Mouse (Mus musculus): ENCODE measurements around the gene Rpl28. TPM values are rescaled to one million over a fixed set of nuclear protein-coding genes. Genes with fewer than 3 reads are reported as not detected.
A peak's percentile ranks its signal among the peaks of the same experiment; 100 is the strongest.

Rpl28 gene
- 301 and 312 TPM in 2 replicates for polyA plus RNA-seq (2014; fragmentation: Nextera tagmentation; extraction: Ambion mirVana)

- Histone ChIP-seq H3K9me3 (ENCODE audit: control insufficient read depth, low read depth, low read length) (no peaks in the 10 kb centered on the region), H3K4me3 (ENCODE audit: low read depth, low read length) (peak within 1 kb of the TSS; percentile 89), H3K27me3 (ENCODE audit: control insufficient read depth, insufficient read depth, low read length) (no peaks in the 10 kb centered on the region), H3K4me1 (ENCODE audit: control insufficient read depth, insufficient read depth, low read length) (0 out of 2 replicates have a peak, but pooled peaks cover 10% of the 10 kb centered on the region), H3K36me3 (ENCODE audit: control insufficient read depth, insufficient read depth, low read length) (peaks cover 33% of the 10 kb centered on the region), H3K9ac (replicated peaks; ENCODE audit: low read depth, low read length) (peak within 1 kb of the TSS; percentile 97), H3K4me2 (replicated peaks; ENCODE audit: low read depth, low read length) (peak within 1 kb of the TSS; percentile 77), H3K27ac (ENCODE audit: low read length) (peak within 1 kb of the TSS; percentile 84)
- 1% methylated on average over 54 of the region's 54 CpGs for whole genome bisulfite sequencing
- ATAC-seq (ENCODE audit: insufficient number of reproducible peaks, insufficient read depth, low FRiP score, low read depth): peak; percentile 86
Measured at GRCm38 (mm10) chr7:4792278-4793212, at the start of gene Rpl28. TSS of gene Rpl28 (plus strand) at chr7:4792874.

GRCm38 (mm10) chr7:4743354-4743753, 49.3 kb upstream of the Rpl28 start:
- Histone ChIP-seq H3K4me1 (ENCODE audit: control insufficient read depth, insufficient read depth, low read length) (peaks cover 20% of the 10 kb centered on the region), H3K9ac (replicated peaks; ENCODE audit: low read depth, low read length) (no peak overlapping the region), H3K4me3 (ENCODE audit: low read depth, low read length) (no peak overlapping the region), H3K9me3 (ENCODE audit: control insufficient read depth, low read depth, low read length) (no peaks in the 10 kb centered on the region), H3K36me3 (ENCODE audit: control insufficient read depth, insufficient read depth, low read length) (peaks cover 17% of the 10 kb centered on the region), H3K27ac (ENCODE audit: low read length) (no peak overlapping the region), H3K4me2 (replicated peaks; ENCODE audit: low read depth, low read length) (no peak overlapping the region), H3K27me3 (ENCODE audit: control insufficient read depth, insufficient read depth, low read length) (no peaks in the 10 kb centered on the region)
- no peak for ATAC-seq (ENCODE audit: insufficient number of reproducible peaks, insufficient read depth, low FRiP score, low read depth)
- 56% methylated on average over 2 of the region's 2 CpGs for WGBS

GRCm38 (mm10) chr7:4744886-4745285, 47.8 kb upstream of the Rpl28 start:
- H3K9ac ChIP-seq (replicated peaks; ENCODE audit: low read depth, low read length): no peak overlapping the region
- no peaks in the 10 kb centered on the region for H3K27me3 ChIP-seq (ENCODE audit: control insufficient read depth, insufficient read depth, low read length)
- H3K4me3 ChIP-seq (ENCODE audit: low read depth, low read length): no peak overlapping the region
- no peak overlapping the region for H3K27ac ChIP-seq (ENCODE audit: low read length)
- H3K4me1 ChIP-seq (ENCODE audit: control insufficient read depth, insufficient read depth, low read length): peaks cover 18% of the 10 kb centered on the region
- peaks cover 17% of the 10 kb centered on the region for H3K36me3 ChIP-seq (ENCODE audit: control insufficient read depth, insufficient read depth, low read length)
- ATAC-seq (ENCODE audit: insufficient number of reproducible peaks, insufficient read depth, low FRiP score, low read depth): no peak
- H3K4me2 ChIP-seq (replicated peaks; ENCODE audit: low read depth, low read length): no peak overlapping the region
- WGBS: 94% methylated on average over 6 of the region's 6 CpGs
- no peaks in the 10 kb centered on the region for H3K9me3 ChIP-seq (ENCODE audit: control insufficient read depth, low read depth, low read length)

- Histone ChIP-seq H3K9ac (replicated peaks; ENCODE audit: low read depth, low read length) (no peak overlapping the region), H3K4me1 (ENCODE audit: control insufficient read depth, insufficient read depth, low read length) (peaks cover 15% of the 10 kb centered on the region), H3K4me2 (replicated peaks; ENCODE audit: low read depth, low read length) (no peak overlapping the region), H3K4me3 (ENCODE audit: low read depth, low read length) (no peak overlapping the region), H3K27ac (ENCODE audit: low read length) (no peak overlapping the region), H3K36me3 (ENCODE audit: control insufficient read depth, insufficient read depth, low read length) (peaks cover 17% of the 10 kb centered on the region), H3K9me3 (ENCODE audit: control insufficient read depth, low read depth, low read length) (no peaks in the 10 kb centered on the region), H3K27me3 (ENCODE audit: control insufficient read depth, insufficient read depth, low read length) (no peaks in the 10 kb centered on the region)
- 88% methylated on average over 22 of the region's 22 CpGs for WGBS
- ATAC-seq (ENCODE audit: insufficient number of reproducible peaks, insufficient read depth, low FRiP score, low read depth): no peak
Measured at GRCm38 (mm10) chr7:4746326-4746980, 46.2 kb upstream of the Rpl28 start.

GRCm38 (mm10) chr7:4747156-4747899, 45.3 kb upstream of the Rpl28 start:
- no peak for ATAC-seq (ENCODE audit: insufficient number of reproducible peaks, insufficient read depth, low FRiP score, low read depth)
- H3K36me3 ChIP-seq (ENCODE audit: control insufficient read depth, insufficient read depth, low read length): peaks cover 17% of the 10 kb centered on the region

GRCm38 (mm10) chr7:4748321-4748720, 44.4 kb upstream of the Rpl28 start:
- Histone ChIP-seq H3K36me3 (ENCODE audit: control insufficient read depth, insufficient read depth, low read length) (peaks cover 12% of the 10 kb centered on the region), H3K9me3 (ENCODE audit: control insufficient read depth, low read depth, low read length) (no peaks in the 10 kb centered on the region), H3K27ac (ENCODE audit: low read length) (no peak overlapping the region), H3K4me1 (ENCODE audit: control insufficient read depth, insufficient read depth, low read length) (peaks cover 14% of the 10 kb centered on the region), H3K4me2 (replicated peaks; ENCODE audit: low read depth, low read length) (no peak overlapping the region), H3K27me3 (ENCODE audit: control insufficient read depth, insufficient read depth, low read length) (no peaks in the 10 kb centered on the region), H3K9ac (replicated peaks; ENCODE audit: low read depth, low read length) (no peak overlapping the region), H3K4me3 (ENCODE audit: low read depth, low read length) (no peak overlapping the region)
- no peak for ATAC-seq (ENCODE audit: insufficient number of reproducible peaks, insufficient read depth, low FRiP score, low read depth)
- WGBS: 72% methylated on average over 4 of the region's 4 CpGs

More at GRCm38 (mm10) chr7:4747156-4747899, 45.3 kb upstream of the Rpl28 start:
- no peaks in the 10 kb centered on the region for H3K9me3 ChIP-seq (ENCODE audit: control insufficient read depth, low read depth, low read length)
- H3K4me3 ChIP-seq (ENCODE audit: low read depth, low read length): no peak overlapping the region
- no peak overlapping the region for H3K27ac ChIP-seq (ENCODE audit: low read length)
- peaks cover 15% of the 10 kb centered on the region for H3K4me1 ChIP-seq (ENCODE audit: control insufficient read depth, insufficient read depth, low read length)
- WGBS: 70% methylated on average over 9 of the region's 9 CpGs
- H3K27me3 ChIP-seq (ENCODE audit: control insufficient read depth, insufficient read depth, low read length): no peaks in the 10 kb centered on the region
- no peak overlapping the region for H3K9ac ChIP-seq (replicated peaks; ENCODE audit: low read depth, low read length)
- H3K4me2 ChIP-seq (replicated peaks; ENCODE audit: low read depth, low read length): no peak overlapping the region

- Histone ChIP-seq H3K27ac (ENCODE audit: low read length) (no peak overlapping the region), H3K27me3 (ENCODE audit: control insufficient read depth, insufficient read depth, low read length) (no peaks in the 10 kb centered on the region), H3K36me3 (ENCODE audit: control insufficient read depth, insufficient read depth, low read length) (peaks cover 12% of the 10 kb centered on the region), H3K4me1 (ENCODE audit: control insufficient read depth, insufficient read depth, low read length) (peaks cover 14% of the 10 kb centered on the region), H3K9me3 (ENCODE audit: control insufficient read depth, low read depth, low read length) (no peaks in the 10 kb centered on the region), H3K9ac (replicated peaks; ENCODE audit: low read depth, low read length) (no peak overlapping the region), H3K4me3 (ENCODE audit: low read depth, low read length) (no peak overlapping the region), H3K4me2 (replicated peaks; ENCODE audit: low read depth, low read length) (no peak overlapping the region)
- WGBS: 76% methylated on average over 2 of the region's 2 CpGs
- no peak for ATAC-seq (ENCODE audit: insufficient number of reproducible peaks, insufficient read depth, low FRiP score, low read depth)
Measured at GRCm38 (mm10) chr7:4749169-4749568, 43.5 kb upstream of the Rpl28 start.

Data from stomach, embryonic 14.5 days (tissue).